13 mouse cellular contexts compared by ENCODE assay signal in genomic region chr16:32642280-32642679, GRCm38 (mm10). TPM values are rescaled to one million over a fixed set of nuclear protein-coding genes. Genes with fewer than 3 reads are reported as not detected.
A peak's percentile ranks its signal among the peaks of the same experiment; 100 is the strongest.
DNase-seq lines count a peak whose midpoint lies in the region; ATAC-seq and TF ChIP-seq lines count a peak whose summit lies in the region.
"Had no signal": no experiment of that assay in that cellular context is flagged by ENCODE, and none has a peak within 500 bp of the region (broad histone marks: within the 10 kb centered on the region; RNA-seq: fewer than 3 reads in every experiment).

No protein-coding gene starts in this region.

- TF ChIP-seq CTCF in olfactory bulb, adult 2 months (IDR thresholded peaks at IDR 0.05; ENCODE audit: insufficient read depth, low read depth, low read length), result no peak

- 73% methylated on average over 13 of the region's 13 CpGs for WGBS in hindbrain, embryonic 11.5 days
- 71% methylated on average over 13 of the region's 13 CpGs for WGBS in hindbrain, embryonic 12.5 days
- 21% methylated on average over 13 of the region's 13 CpGs for WGBS in olfactory bulb, adult 2 months
- 74% methylated on average over 13 of the region's 13 CpGs for WGBS in liver, embryonic 11.5 days

- H3K4me3 ChIP-seq in hindbrain, embryonic 11.5 days (ENCODE audit: low read depth, low read length), result no peak overlapping the region
- H3K4me3 ChIP-seq in hindbrain, embryonic 12.5 days, result no peak overlapping the region
- no peak overlapping the region for H3K4me3 ChIP-seq in olfactory bulb, adult 2 months (ENCODE audit: insufficient read depth, low read depth, low read length)
- H3K4me3 ChIP-seq in liver, embryonic 11.5 days (ENCODE audit: low read depth, low read length), result no peak overlapping the region
- H3K4me3 ChIP-seq: midbrain, embryonic 12.5 days had no signal

- no peak overlapping the region for H3K27ac ChIP-seq in hindbrain, embryonic 11.5 days (ENCODE audit: low read depth, low read length)
- no peak overlapping the region for H3K27ac ChIP-seq in hindbrain, embryonic 12.5 days
- 0 out of 2 replicates have a peak overlapping the region, but pooled peaks have one; percentile 12 for H3K27ac ChIP-seq in olfactory bulb, adult 2 months (ENCODE audit: insufficient read depth, low read depth, low read length)
- H3K27ac ChIP-seq in liver, embryonic 11.5 days (ENCODE audit: low read depth, low read length), result no peak overlapping the region
- H3K27ac ChIP-seq: midbrain, embryonic 12.5 days had no signal

- DNase-seq in hindbrain, embryonic 11.5 days (ENCODE audit: low spot score), result peak; percentile 29
- peak; percentile 32 to 47 for DNase-seq in right cerebral cortex, postnatal 10 days (ENCODE audit: low spot score in 2 of 2)
- no peak for DNase-seq in right cerebral cortex, postnatal 36 days (ENCODE audit: low spot score in 2 of 2)
- DNase-seq in brain, adult 2 months (ENCODE audit: low read depth, low spot score), result peak; percentile 55
- no peak for DNase-seq in liver, embryonic 11.5 days (ENCODE audit: low spot score)
- DNase-seq in left cerebral cortex, postnatal 14 days (ENCODE audit: low spot score in 2 of 2), result no peak
- DNase-seq: cerebellum, adult 8-10 months; kidney, adult 8-10 months; lung, embryonic 14.5 days had no signal

- TF ChIP-seq POLR2A in olfactory bulb, adult 2 months (IDR thresholded peaks at IDR 0.05; ENCODE audit: insufficient read depth, low read depth, low read length), result no peak

- peaks cover 11% of the 10 kb centered on the region for H3K4me1 ChIP-seq in hindbrain, embryonic 11.5 days (replicated peaks; ENCODE audit: control insufficient read depth, insufficient read depth, low read length)
- peaks cover 26% of the 10 kb centered on the region for H3K4me1 ChIP-seq in hindbrain, embryonic 12.5 days
- peaks cover 25% of the 10 kb centered on the region for H3K4me1 ChIP-seq in olfactory bulb, adult 2 months (ENCODE audit: control insufficient read depth, insufficient read depth, low read length)
- peaks cover 30% of the 10 kb centered on the region for H3K4me1 ChIP-seq in liver, embryonic 11.5 days (replicated peaks; ENCODE audit: control insufficient read depth, insufficient read depth, low read length)

- H3K9ac ChIP-seq in hindbrain, embryonic 11.5 days (ENCODE audit: low read depth, low read length), result 0 out of 2 replicates have a peak overlapping the region, but pooled peaks have one; percentile 11
- H3K9ac ChIP-seq in hindbrain, embryonic 12.5 days, result no peak overlapping the region
- H3K9ac ChIP-seq in liver, embryonic 11.5 days (ENCODE audit: low read depth, low read length), result no peak overlapping the region
- H3K9ac ChIP-seq: lung, embryonic 14.5 days; midbrain, embryonic 12.5 days had no signal

- intact Hi-C loops in left cerebral cortex, postnatal 14 days (cut with DNase I), result no loop called here

- no peak for ATAC-seq in hindbrain, embryonic 11.5 days (ENCODE audit: low FRiP score)
- ATAC-seq in hindbrain, embryonic 12.5 days (ENCODE audit: low FRiP score), result no peak
- no peak for ATAC-seq in liver, embryonic 11.5 days (replicated peaks; ENCODE audit: low FRiP score)

- no peaks in the 10 kb centered on the region for H3K9me3 ChIP-seq in hindbrain, embryonic 11.5 days (ENCODE audit: control insufficient read depth, low read length)
- H3K9me3 ChIP-seq in hindbrain, embryonic 12.5 days (replicated peaks), result no peaks in the 10 kb centered on the region
- no peaks in the 10 kb centered on the region for H3K9me3 ChIP-seq in liver, embryonic 11.5 days (ENCODE audit: control insufficient read depth, low read length)
- H3K9me3 ChIP-seq: midbrain, embryonic 12.5 days had no signal

- H3K4me2 ChIP-seq in hindbrain, embryonic 11.5 days (replicated peaks; ENCODE audit: low read depth, low read length), result no peak overlapping the region
- H3K4me2 ChIP-seq in hindbrain, embryonic 12.5 days (replicated peaks), result no peak overlapping the region
- no peak overlapping the region for H3K4me2 ChIP-seq in liver, embryonic 11.5 days
- H3K4me2 ChIP-seq: lung, embryonic 14.5 days; midbrain, embryonic 12.5 days had no signal

- no peaks in the 10 kb centered on the region for H3K27me3 ChIP-seq in hindbrain, embryonic 11.5 days (ENCODE audit: control insufficient read depth, insufficient read depth, low read length)
- H3K27me3 ChIP-seq in hindbrain, embryonic 12.5 days, result 0 out of 2 replicates have a peak, but pooled peaks cover 2% of the 10 kb centered on the region
- no peaks in the 10 kb centered on the region for H3K27me3 ChIP-seq in liver, embryonic 11.5 days (replicated peaks; ENCODE audit: control insufficient read depth, insufficient read depth, low read length)
- H3K27me3 ChIP-seq: CH12.LX had no signal

- no peaks in the 10 kb centered on the region for H3K36me3 ChIP-seq in hindbrain, embryonic 11.5 days (ENCODE audit: control insufficient read depth, insufficient read depth, low read length)
- H3K36me3 ChIP-seq in hindbrain, embryonic 12.5 days, result no peaks in the 10 kb centered on the region
- H3K36me3 ChIP-seq in liver, embryonic 11.5 days (ENCODE audit: control insufficient read depth, insufficient read depth, low read length), result no peaks in the 10 kb centered on the region
- H3K36me3 ChIP-seq: midbrain, embryonic 12.5 days had no signal

RNA-seq across cellular contexts. Expression of gene Tnk2, which starts 1.4 kb away (rescaled TPM):
- polyA plus RNA-seq in hindbrain, embryonic 11.5 days (2014; fragmentation: Nextera tagmentation; extraction: Ambion mirVana), result 5.2 and 7.0 TPM in 2 replicates
- 15.6 and 17.2 TPM in 2 replicates for polyA plus RNA-seq in hindbrain, embryonic 12.5 days (2016; fragmentation: Nextera tagmentation; extraction: Ambion mirVana)
- polyA plus RNA-seq in olfactory bulb, adult 2 months (2012; ENCODE audit: insufficient read depth, insufficient read length, low replicate concordance, missing spikeins), result not detected in 2 replicates
- 10.8 and 11.6 TPM in 2 replicates for polyA plus RNA-seq in liver, embryonic 11.5 days (2014; fragmentation: Nextera tagmentation; extraction: Ambion mirVana)
- 100 to 1,000 TPM; 112 TPM for total RNA-seq in left cerebral cortex, postnatal 14 days (2021)

RNA-seq across cellular contexts. Expression of gene Tfrc, which starts 33.6 kb away (rescaled TPM):
- 59.0 and 69.2 TPM in 2 replicates for polyA plus RNA-seq in hindbrain, embryonic 11.5 days (2014; fragmentation: Nextera tagmentation; extraction: Ambion mirVana)
- polyA plus RNA-seq in hindbrain, embryonic 12.5 days (2016; fragmentation: Nextera tagmentation; extraction: Ambion mirVana), result 44.4 and 55.4 TPM in 2 replicates
- not detected in 2 replicates for polyA plus RNA-seq in olfactory bulb, adult 2 months (2012; ENCODE audit: insufficient read depth, insufficient read length, low replicate concordance, missing spikeins)
- 220 and 245 TPM in 2 replicates for polyA plus RNA-seq in liver, embryonic 11.5 days (2014; fragmentation: Nextera tagmentation; extraction: Ambion mirVana)
- 10 to 100 TPM; 89.4 to 97.8 TPM for total RNA-seq in left cerebral cortex, postnatal 14 days (2021)

Comparison
In these comparisons a context has a peak if more than half of its experiments do, and no peak if none do; other contexts are left out.
1. DNase-seq: peak in hindbrain, embryonic 11.5 days (single experiment), right cerebral cortex, postnatal 10 days (2 of 2) and brain, adult 2 months (single experiment); none in right cerebral cortex, postnatal 36 days (0 of 2), liver, embryonic 11.5 days (single experiment) and left cerebral cortex, postnatal 14 days (0 of 2).